Mouse (Mus musculus) adrenal gland (tissue): Measurements from ENCODE around the gene Agtrap.
"Not testable (repeated sequence)": the region's sequence is repeated elsewhere in the genome, so short reads cannot be mapped to it uniquely, and the experiment has no call there.

ENCODE experiments used
- intact Hi-C: fragments of 180-260 bp; cut with DNase I; formaldehyde crosslinking; loops from one replicate; pipeline ENCODE4 v1.15.1; 2025
- long read RNA-seq, 2 experiments: library from polyadenylated mRNA; unstranded; transcript quantifications; one replicate each; pipeline ENCODE4 v2.0.0; 2020; ENCODE audit warnings: borderline replicate concordance in 1 of 2; ENCODE audit not compliant: insufficient replicate concordance in 1 of 2

Gene Agtrap
- long read RNA-seq, experiment 1, transcript Agtrap-201 (5 exons, 3,996 nt): major isoform, 70 of 90 reads
- long read RNA-seq, experiment 1, partial matches to known transcripts: 3 of 90 reads
- long read RNA-seq, experiment 1, other reads (novel, unspliced or antisense): 17 of 90 reads
- long read RNA-seq, experiment 2, transcript Agtrap-201 (5 exons, 3,996 nt): major isoform, 91 of 103 reads
- long read RNA-seq, experiment 2, partial matches to known transcripts: 2 of 103 reads
- long read RNA-seq, experiment 2, other reads (novel, unspliced or antisense): 10 of 103 reads

DNA sequence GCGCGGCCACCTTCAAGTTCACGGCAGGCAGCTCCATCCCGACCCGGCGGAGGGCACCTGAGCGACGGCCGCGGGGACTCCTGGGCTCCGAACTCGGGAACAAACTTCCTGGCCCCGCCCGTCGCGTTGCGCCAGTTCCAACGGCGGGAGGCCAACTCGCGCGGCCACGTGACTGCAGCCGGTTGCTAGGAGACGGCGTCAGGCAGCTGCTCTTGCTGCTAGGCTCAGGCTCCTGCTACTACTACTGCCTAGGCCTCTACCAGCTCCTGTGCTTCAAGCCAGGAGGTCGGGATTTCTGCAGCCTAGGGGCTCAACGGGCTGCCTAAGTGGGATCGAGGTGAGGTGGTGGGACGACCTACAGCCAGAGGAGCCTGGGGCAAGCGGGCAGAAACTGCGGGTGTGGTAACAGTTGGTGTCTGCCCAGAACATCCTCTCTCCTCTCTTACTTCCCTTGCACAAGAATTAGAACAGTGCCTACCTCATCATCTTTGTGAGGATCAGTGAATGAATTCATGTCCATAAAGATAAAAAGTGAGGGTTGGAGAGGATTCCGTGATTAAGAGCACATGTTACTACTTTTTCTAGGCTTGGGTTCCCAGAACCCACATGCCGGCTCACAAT, at the start of gene Agtrap:
TSS of gene Agtrap (minus strand) at position 125 of the 621 bp plus-strand sequence.
- intact Hi-C loops: no loop called here

DNA sequence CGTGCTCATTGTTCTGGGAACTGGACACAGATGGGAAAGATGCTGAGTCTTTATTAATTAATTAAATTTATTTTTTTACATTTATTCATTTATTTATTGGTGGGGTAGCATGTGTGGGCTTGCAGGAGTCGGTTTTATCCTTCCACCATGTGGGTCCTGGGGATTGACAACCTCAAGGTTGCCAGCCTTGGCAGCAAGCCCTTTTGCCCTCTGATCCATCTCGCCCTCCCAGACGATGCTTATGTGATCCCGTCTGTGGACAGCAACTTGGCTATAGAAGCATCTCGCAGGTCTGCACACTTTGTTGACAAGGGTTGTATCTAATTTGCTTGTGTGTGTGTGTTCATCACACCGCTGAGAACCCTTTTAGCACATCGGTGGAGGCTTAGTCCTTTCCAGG, 49.7 kb upstream of the Agtrap start:
- intact Hi-C loops: no loop called here

DNA sequence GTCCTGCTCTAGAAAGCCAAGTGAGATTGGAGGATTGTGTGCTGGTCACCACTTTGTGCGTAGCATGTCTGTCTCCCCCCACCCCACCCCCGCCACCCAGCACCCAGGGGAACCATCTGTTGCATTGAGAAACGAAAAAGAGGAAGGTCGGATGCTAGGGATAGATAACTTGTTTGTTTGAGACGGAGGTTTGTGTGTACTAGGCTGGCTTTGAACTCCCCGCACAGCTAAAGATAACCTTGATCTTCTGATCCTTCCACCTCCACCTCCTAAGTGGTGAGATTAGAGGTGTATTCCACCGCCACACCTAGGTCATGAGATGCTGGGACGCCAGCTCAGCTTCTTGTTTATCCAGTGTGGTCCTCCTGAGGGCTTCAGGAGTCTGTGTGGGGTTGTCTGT, 47.2 kb upstream of the Agtrap start:
- intact Hi-C loops: no loop called here

DNA sequence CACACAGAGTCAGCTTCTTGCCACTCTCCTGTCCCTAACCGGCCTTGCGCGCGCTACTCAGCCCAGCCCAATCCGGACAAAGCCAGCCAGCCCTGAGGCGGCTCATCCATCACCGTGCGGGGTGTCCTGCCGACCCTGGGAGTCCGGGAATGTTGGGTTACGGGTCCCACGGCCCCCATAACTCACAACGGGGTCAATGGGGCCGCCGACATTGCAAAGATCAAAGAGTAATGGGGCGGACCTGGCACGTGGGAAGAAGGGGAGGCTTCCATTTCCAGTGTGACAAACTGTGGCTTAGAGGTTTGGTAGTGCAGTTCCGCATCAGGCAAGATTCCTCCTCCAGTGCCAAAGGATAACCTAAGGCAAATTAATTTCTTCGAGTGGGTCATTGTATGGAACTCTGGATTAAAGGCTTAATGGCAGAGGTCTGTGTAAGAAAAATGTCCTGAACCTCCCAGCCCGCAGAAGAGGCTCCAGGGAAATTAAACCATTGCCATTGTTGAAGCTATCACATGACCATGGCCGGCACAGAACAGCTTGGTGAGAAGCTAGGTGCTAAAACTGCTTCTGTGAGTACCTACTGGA, 43.8 kb upstream of the Agtrap start:
- intact Hi-C loops: no loop called here

DNA sequence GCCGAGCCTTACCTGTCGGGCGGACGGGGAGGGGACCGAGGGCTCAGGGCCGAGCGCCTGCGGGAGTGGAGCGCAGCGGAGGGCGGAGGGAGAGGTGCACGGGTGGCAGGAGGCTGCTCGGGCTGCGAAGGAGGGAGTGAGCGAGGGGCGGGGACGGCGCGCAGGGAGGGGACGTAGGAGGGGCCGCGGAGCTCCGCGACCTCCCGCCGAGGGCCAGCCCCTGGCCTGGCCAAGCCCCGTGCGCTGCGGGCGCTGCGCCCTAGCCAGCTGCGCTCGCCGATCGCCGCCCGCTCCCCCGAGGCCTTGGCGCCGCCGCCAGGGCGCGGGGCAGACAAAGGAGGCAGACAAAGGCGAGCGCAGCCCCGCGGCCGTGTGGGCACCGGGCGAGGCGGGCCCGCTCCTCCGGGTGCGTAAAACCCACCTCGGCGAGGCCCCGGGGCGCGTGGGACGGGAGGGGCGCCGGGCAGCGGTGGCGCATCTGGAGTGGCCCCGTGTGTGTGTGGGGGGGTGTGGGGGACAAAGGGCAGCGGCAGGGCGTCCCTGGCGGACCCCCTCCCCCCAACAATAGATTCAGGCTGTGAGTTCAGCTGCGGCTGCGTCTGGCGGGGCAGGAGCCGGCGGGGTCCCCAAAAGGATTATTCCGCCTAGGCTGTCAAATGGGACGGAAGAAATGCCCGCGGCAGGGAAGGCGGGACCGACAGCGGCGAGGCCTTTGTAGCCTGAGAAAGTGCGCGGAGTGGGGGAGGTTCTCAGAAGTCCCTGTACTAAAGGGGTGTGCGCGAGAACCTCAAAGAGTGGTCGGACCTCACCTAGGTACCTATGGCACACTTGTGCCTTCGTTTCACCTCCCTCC, 43.0 kb upstream of the Agtrap start, which contains the start of gene Draxin:
TSS of gene Draxin (minus strand) at position 138 of the 853 bp plus-strand sequence.
- intact Hi-C loops: no loop called here

DNA sequence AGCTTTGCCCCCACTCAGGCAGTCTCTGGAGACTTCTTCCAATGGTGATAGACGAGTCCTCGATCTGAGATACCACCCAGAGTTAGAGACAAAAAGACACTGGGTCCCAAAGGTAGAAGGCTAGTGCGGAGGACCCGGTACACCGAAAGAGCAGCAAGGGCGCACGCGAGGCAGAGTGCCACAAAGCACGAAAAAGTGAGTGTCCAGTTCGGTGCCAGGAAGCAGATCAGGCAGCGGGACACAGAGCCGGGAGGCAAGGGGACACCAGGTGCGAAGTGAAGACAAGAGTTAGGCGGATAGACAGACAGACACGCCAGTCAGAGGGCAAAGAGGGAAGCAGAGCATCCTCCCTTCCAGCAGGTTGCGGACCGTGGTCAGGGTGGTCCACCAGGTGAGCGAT, 42.3 kb upstream of the Agtrap start, which contains the start of gene Mad2l2:
TSS of gene Mad2l2 (plus strand) at position 252 of the 400 bp plus-strand sequence.
- intact Hi-C loops: no loop called here

DNA sequence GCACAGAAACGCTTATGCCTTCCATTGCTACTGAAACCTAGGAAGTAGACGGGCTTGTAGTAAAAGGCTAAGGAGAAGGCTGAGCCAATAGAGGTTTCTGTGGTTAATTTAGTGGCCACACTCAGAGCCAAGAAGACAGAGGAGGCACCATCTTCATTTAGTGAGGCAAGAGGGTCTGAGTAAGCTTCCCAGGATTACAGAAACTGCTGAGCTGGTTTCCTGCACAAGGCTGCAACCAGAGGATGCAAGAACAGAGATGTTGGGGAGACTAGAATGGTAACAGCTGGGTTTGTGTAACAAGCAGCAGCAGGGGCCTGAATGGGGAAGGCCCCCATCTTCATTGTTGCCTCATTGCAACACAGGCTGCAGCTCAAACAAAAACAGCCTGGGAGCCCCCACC, 40.8 kb upstream of the Agtrap start:
- intact Hi-C loops: no loop called here

DNA sequence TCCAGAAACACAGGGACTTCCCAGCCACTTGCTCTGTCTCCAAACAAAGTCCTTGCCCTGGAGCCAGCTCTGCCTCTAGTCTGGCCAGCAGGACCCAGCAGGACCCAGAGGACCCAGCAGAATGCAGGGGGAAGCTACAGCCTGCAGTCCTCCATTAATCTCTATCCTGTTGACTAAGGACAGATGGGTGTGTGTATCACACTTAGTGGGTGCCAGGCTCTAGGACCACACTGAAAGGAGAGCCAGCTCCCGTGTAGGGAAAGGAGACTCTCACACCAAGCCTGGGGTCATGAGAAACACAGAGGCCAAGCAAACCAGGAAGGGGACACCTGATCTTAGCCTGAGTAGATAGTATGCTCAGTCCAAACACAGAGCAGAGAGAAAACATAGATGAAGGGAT, 40.4 kb upstream of the Agtrap start:
- intact Hi-C loops: no loop called here

DNA sequence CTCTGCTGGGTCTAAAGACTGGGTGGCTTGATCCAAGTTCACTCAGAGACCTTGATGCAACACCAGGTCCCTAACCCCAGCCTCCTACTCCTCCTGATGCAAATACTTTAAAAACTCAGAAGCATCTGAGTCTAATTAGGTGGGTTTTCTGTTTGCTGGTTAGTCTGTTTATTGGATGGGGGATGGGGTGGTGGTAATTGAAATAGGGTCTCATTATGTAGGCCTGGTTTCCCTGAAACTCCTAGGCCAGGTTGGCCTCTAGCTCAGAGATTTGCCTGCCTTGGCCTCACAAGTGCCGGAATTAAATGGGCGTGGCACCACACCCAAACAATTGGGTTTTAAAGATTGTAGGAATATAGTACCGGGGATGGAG, 34.8 kb upstream of the Agtrap start:
- intact Hi-C loops: no loop called here

DNA sequence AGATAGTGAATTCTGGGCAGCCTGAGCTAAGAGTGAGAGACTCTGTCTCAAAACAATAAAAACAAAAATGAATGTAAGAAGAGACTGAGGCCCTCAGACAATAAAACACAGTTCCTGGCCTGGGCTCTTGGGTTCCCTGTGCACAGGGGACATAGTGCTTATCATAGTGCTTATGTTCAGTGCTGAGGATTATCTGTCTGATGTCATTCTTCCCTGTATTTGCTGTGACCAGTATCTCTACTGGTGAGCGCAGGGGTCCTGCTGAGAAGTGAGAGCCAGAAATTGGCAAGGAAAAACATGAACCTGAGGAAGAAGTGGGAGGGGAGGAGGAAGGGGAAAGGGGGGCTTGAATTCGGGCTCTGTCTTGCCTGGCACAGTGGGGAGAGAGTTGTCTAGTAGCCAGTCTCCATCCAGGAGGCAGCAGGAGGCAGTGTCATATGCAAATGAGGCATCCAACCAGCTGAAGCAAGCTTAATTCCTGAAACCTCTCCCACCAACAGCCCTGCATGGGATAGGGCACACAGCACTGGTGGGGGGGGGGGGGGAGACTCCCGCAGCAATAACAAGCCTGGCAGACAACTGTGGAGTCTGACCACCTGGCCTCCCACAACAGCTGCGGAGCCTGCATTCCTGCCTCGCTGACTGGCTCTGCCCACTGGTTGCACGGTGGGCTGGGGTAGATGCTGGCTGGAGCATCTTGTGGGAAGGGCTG, 34.3 kb upstream of the Agtrap start:
- intact Hi-C loops: no loop called here

DNA sequence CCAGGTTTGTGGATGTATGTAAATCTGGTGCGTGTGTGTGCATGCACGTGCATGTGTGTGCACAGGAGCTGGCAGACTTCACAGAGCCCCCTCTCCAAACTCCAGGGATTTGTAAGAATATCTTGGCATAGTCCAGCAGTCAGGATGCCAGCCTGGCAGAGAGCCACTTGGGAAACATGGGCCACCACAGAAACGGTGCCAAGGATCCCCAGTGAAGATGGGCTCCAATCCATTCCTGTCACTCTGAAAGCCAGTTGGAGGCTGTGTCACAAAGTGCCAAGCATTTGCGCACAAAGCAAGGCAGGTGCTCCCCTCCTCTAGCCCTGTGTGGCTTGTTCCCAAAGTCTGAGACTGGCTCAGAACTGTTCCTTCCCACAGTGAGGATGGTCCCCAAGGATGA, 33.5 kb upstream of the Agtrap start:
- intact Hi-C loops: no loop called here

DNA sequence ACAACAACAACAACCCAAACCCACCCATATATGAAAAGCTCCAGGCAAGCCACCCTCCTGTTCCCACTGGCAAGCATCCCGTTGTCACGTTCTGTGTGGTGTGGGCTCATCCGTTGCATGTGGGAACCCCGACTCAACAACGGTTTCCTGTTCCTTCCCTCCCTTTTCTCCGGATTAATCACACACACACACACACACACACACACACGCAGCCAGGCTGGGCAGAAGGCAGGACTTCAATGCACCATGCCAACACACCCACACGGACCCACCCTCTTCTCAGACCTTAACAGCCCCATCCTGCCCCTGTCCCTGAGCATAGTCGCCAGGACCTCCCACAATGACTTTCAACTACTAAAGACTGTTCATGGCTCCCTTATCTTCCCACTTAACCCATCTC, 32.7 kb upstream of the Agtrap start:
- intact Hi-C loops: no loop called here

DNA sequence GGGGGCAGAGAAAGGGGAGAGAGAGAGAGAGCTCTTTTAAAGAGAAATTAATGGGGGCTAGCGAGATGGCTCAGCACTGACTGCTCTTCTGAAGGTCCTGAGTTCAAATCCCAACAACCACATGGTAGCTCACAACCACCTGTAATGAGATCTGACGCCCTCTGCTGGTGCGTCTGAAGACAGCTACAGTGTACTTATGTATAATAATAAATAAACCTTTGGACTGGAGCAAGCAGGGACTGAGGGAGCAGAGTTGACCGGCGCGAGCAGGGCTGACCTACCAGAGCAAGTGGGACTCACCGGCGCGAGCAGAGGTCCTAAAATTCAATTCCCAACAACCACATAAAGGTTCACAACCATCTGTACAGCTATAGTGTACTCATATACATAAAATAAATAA, 31.7 kb upstream of the Agtrap start:
- intact Hi-C loops: not testable (repeated sequence)

DNA sequence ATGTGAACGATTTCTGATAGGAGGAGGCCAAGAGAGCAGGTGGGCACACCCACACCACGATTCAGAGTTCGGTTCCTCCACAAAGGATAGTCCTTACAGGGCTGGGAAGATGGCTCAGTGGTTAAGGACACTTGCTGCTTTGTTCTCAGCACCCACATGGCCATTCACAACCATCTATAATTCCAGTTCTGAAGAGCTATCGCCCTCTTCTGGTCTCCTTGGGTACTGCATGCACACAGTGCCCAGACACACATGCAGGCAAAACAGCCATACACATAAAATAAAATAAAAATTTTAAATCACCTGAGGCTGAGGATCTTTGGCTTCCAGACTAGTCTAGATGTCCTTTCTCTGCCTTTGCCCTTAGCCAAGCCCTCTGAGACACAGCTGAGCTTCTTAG, 29.6 kb upstream of the Agtrap start:
- intact Hi-C loops: no loop called here

DNA sequence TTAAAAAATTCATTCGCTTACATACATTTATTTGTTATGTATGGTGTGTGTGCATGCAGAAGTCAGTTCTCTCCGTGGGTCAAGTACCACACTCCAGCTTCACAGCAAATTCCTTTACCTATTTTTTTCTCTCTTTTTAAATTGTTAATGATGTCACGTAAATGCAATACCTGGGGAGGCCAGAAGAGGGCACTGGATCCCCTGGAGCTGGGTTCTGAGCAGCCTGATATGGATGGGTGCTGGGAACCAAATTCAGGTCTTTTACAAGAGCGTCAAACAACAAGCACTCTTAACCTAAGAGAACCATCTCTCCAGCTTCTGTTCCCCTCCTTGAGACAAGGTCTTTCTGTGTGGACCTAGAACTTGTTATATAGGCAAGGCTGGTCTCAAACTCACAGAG, 28.8 kb upstream of the Agtrap start:
- intact Hi-C loops: no loop called here

DNA sequence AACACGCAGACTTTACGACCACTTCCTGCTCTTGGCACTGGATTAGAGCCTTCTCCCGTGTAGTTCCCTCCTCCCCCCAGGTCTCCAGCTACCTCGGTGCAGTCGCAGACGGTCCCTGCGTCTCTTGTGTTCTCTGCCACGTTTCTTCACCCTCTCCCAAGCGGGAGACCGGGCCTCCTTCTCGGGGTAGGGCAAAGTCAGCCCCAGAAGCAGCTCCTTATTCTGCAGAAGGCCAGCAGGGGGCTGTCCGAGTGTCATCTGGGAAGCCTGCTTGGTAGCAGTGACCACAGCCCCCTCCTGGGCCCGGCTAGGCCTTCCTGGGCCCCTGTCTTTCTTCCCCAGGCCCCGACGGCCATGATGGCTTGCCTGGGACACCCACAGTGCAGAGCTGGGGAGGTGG, 27.6 kb upstream of the Agtrap start:
- intact Hi-C loops: no loop called here

DNA sequence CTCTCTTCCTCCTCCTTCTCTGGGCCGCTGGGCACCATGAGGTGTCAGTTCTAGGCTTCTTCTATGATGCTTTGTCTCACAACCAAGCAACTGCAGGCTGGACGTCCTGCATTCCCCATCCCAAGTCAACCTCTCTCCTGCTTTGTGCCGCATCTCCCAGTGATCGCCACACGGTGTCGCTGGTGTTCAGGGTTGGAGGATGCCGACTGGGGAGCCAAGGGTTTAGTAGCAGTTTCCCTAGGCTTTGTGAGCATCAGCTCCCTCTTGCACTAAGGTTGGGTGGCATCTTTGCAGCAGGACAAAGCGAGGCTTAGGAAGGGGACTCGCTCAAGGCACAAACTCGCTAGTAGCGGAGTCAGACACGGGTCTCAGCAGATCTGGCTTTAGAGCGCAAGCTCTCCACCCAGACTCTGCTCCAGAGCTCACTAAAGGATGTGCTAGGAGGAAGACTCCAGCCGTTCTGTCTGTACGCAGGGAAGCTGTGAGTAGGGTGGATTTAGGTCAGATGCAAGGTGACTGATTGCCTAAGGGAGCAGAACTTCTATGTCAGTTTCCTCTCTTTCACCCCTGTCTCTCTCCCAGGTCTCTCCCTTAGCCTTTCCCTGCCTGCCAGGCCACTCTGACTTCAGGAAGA, 27.0 kb upstream of the Agtrap start:
- intact Hi-C loops: loop anchor here (1.0 to 5.0 kb wide), 2 partner anchors 50 to 317 kb away; no protein-coding TSS in a partner anchor

DNA sequence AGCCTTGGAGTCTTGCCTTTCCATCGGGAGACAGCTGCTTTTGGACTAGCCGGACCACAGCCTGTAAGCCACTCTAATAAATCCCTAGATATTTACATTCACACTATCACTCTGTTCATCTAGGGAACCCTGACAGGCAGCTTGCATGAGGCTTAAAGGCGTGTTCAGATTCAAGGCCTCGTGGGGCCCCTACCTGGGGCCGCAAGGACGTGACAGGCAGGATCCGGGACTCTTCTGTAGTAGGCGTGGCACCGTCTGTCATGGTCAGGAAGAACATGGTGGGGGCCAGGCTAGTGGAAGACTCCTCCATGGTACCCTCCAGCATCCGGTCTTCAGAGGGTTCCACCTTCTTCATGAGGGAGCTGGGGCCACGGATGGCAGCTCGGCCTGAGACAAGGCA, 24.7 kb upstream of the Agtrap start:
- intact Hi-C loops: loop anchor here (5.0 kb wide), 1 partner anchor 320 kb away; no protein-coding TSS in a partner anchor

DNA sequence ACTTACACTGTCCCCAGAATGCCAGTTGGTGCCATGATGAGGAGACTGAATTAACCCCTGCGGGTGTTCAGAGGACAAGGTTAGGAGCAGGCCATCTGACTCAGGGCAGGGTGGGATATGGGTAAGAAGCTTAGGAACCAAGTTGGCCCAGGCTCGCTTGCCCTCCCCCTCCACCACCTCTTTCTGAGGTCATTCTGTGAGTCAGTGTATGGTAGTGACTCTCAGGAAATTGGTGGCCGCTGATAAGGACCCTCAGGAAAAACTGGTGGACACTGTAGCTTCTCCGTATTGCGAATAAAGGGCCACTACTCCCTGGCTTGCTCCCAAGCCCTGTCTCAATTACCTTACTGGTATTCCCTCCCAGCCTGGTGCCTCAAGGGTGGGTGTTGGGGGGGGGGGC, 21.4 kb upstream of the Agtrap start:
- intact Hi-C loops: no loop called here

DNA sequence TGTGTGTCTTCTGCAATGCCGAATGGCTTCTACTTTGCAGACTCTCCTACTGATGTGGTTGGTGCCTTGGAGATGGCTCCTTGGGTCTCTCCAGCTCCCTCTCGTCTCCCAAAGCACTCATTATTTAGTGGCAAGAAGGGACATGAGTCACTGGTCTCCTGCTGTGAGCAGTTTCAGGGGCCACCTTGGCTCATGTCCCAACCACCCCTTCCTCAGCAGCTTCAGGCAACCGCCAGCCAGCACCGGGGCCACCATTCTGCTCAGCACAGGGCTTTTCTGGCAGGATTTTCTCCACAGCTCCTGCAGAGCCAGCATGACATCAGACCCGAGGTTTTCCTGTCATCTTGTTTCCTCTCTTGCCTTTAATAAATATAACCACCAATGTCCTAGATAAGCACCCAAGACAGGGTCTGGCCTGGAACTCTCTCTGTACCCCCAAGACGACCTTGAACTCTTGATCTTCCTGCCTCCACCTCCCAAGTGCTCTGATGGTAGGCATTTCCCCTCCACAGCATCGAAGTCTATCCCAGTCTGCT, 20.8 kb upstream of the Agtrap start:
- intact Hi-C loops: no loop called here
